Mouse (Mus musculus): ENCODE results near the gene Hinfp. TPM values are rescaled to one million over a fixed set of nuclear protein-coding genes. Genes with fewer than 3 reads are reported as not detected.

Gene Hinfp
- 38.6 and 43.6 TPM in 2 replicates for polyA plus RNA-seq (2012; rRNA removed)

GRCm38 (mm10) chr9:44305466-44306079 lies at the start of gene Hinfp:
TSS of gene Hinfp (minus strand) at chr9:44305671.

GRCm38 (mm10) chr9:44343781-44344421 lies 38.4 kb upstream of the Hinfp start, which contains the start of gene Hmbs:
TSS of gene Hmbs (minus strand) at chr9:44344228.

GRCm38 (mm10) chr9:44334396-44335330 lies 29.2 kb upstream of the Hinfp start, which contains the start of gene H2afx:
TSS of gene H2afx (plus strand) at chr9:44334694.

GRCm38 (mm10) chr9:44325768-44326370 lies 20.4 kb upstream of the Hinfp start, which contains the start of gene Dpagt1:
TSS of gene Dpagt1 (plus strand) at chr9:44326019.

GRCm38 (mm10) chr9:44319887-44320798 lies 14.7 kb upstream of the Hinfp start, which contains the start of gene C2cd2l:
TSS of gene C2cd2l (minus strand) at chr9:44320285.

GRCm38 (mm10) chr9:44288076-44288958 lies 17.2 kb downstream of the Hinfp start, which contains the start of gene Abcg4:
TSS of gene Abcg4 (minus strand) at chr9:44288615.

GRCm38 (mm10) chr9:44268432-44268831 lies 37.0 kb downstream of the Hinfp start, which contains the start of gene Nlrx1:
TSS of gene Nlrx1 (minus strand) at chr9:44268599.

GRCm38 (mm10) chr9:44251314-44251713 lies 54.2 kb downstream of the Hinfp start, which contains the start of gene Pdzd3:
TSS of gene Pdzd3 (minus strand) at chr9:44251471.

Other genes with a start within 250 kb of the Hinfp start
- gene Usp2, start 238.7 kb downstream of the Hinfp start, polyA plus RNA-seq (2012; rRNA removed) = 2.6 and 2.8 TPM in 2 replicates
- 0.17 and 0.26 TPM in 2 replicates for gene Mfrp, start 203.9 kb downstream of the Hinfp start, polyA plus RNA-seq (2012; rRNA removed)
- gene C1qtnf5, start 198.4 kb downstream of the Hinfp start, polyA plus RNA-seq (2012; rRNA removed) = 0.67 and 1.6 TPM in 2 replicates
- gene Gm49380, start 192.2 kb downstream of the Hinfp start, polyA plus RNA-seq (2012; rRNA removed) = 0.31 and 0.55 TPM in 2 replicates
- gene Rnf26, start 192.2 kb downstream of the Hinfp start, polyA plus RNA-seq (2012; rRNA removed) = 46.4 and 52.6 TPM in 2 replicates
- 22.7 and 32.7 TPM in 2 replicates for gene Mcam, start 171.2 kb downstream of the Hinfp start, polyA plus RNA-seq (2012; rRNA removed)
- 19.7 and 24.1 TPM in 2 replicates for gene Cbl, start 71.6 kb downstream of the Hinfp start, polyA plus RNA-seq (2012; rRNA removed)
- gene Ccdc153, start 65.0 kb downstream of the Hinfp start, polyA plus RNA-seq (2012; rRNA removed) = 0.05 and 0.14 TPM in 2 replicates
- 0.20 and 0.31 TPM in 2 replicates for gene Pdzd3, start 54.2 kb downstream of the Hinfp start, polyA plus RNA-seq (2012; rRNA removed)
- gene Nlrx1, start 37.1 kb downstream of the Hinfp start, polyA plus RNA-seq (2012; rRNA removed) = 2.0 and 2.4 TPM in 2 replicates
- gene Abcg4, start 17.1 kb downstream of the Hinfp start, polyA plus RNA-seq (2012; rRNA removed) = 19.3 and 19.5 TPM in 2 replicates
- 19.9 and 22.4 TPM in 2 replicates for gene C2cd2l, start 14.6 kb upstream of the Hinfp start, polyA plus RNA-seq (2012; rRNA removed)
- 20.6 and 44.7 TPM in 2 replicates for gene Dpagt1, start 20.3 kb upstream of the Hinfp start, polyA plus RNA-seq (2012; rRNA removed)
- 292 and 369 TPM in 2 replicates for gene H2afx, start 29.0 kb upstream of the Hinfp start, polyA plus RNA-seq (2012; rRNA removed)
- gene Hmbs, start 38.6 kb upstream of the Hinfp start, polyA plus RNA-seq (2012; rRNA removed) = 111 and 135 TPM in 2 replicates
- gene Vps11, start 56.0 kb upstream of the Hinfp start, polyA plus RNA-seq (2012; rRNA removed) = 24.8 and 28.6 TPM in 2 replicates
- 59.1 and 68.3 TPM in 2 replicates for gene Hyou1, start 73.8 kb upstream of the Hinfp start, polyA plus RNA-seq (2012; rRNA removed)
- gene Slc37a4, start 91.2 kb upstream of the Hinfp start, polyA plus RNA-seq (2012; rRNA removed) = 20.2 TPM in 2 replicates
- 853 and 1,290 TPM in 2 replicates for gene Rps25, start 101.5 kb upstream of the Hinfp start, polyA plus RNA-seq (2012; rRNA removed)
- gene Trappc4, start 101.9 kb upstream of the Hinfp start, polyA plus RNA-seq (2012; rRNA removed) = 123 and 141 TPM in 2 replicates
- gene Ccdc84, start 112.9 kb upstream of the Hinfp start, polyA plus RNA-seq (2012; rRNA removed) = 37.0 and 40.8 TPM in 2 replicates
- not detected in 2 replicates for gene Foxr1, start 135.5 kb upstream of the Hinfp start, polyA plus RNA-seq (2012; rRNA removed)
- 0.11 and 0.43 TPM in 2 replicates for gene Upk2, start 149.3 kb upstream of the Hinfp start, polyA plus RNA-seq (2012; rRNA removed)
- 15.7 and 19.1 TPM in 2 replicates for gene Bcl9l, start 177.2 kb upstream of the Hinfp start, polyA plus RNA-seq (2012; rRNA removed)